Mouse (Mus musculus) c-Kit-positive CD71-negative TER-119-negative erythroid progenitor cells, embryonic 14.5 days (primary cell): ENCODE results near the gene Mas1.

Experiments
- DNase-seq: peaks from one replicate; pipeline ENCODE4 v3.0.0-alpha.2; 2013; ENCODE audit warnings: low read depth

The Mas1 gene

DNA sequence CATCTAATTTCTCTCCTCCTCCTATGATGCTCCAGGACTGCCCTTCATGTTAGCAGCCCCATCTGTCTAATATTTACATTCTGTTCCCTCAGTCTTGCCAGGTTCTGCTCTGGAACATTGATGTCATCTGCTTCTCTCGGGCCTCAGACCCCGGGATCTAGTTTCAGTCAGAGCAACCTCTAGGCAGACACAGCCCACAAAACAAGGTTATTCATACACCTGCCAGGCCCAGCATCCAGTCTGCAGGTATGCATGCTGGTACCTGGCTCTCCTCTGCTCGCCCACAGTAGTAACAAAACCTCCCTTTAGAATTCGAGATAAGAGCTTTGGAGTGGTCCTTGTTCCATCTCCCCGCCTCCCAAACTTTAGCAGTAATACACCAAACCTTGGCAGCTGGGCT is 37.6 kb downstream of the Mas1 start:
- DNase-seq, result no peak

DNA sequence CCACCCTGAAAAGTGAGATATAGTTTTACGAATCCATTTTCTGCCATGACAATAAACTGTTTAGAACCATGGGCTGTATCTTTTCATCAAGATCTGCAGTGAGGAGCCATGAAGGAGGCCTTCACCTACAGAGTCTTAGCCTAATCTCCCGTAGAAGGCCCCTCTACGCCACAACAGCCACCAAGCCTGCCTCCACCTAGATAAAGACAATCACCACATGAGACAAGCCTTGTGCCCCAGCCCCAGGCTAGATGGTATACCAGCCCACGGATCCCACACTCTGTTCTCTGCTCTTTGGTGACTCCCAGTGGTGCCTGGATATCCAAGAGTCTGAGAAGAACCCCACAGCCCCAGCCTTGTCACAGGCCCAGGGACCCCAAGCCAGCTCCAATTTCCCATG is 52.1 kb downstream of the Mas1 start:
- no peak for DNase-seq

DNA sequence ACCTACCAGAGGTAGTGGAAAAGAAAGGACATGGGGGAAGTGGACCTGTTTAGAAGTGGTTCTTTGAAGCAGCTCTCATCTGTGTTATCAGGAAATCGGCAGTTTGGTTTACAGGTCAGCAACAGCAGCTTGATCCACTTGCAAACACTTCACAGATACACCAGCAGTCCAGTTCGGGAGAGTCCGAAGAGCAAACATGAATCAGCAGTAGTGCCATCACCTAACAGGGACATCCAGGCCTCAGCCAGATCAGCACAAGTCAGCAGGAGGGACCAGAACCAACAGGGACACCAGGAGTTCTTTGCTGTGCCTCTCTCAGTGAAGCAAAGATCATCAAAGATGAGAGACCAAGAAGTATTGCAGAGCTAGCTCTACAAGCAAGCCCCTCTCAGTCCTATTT is 53.4 kb downstream of the Mas1 start:
- DNase-seq, result no peak

DNA sequence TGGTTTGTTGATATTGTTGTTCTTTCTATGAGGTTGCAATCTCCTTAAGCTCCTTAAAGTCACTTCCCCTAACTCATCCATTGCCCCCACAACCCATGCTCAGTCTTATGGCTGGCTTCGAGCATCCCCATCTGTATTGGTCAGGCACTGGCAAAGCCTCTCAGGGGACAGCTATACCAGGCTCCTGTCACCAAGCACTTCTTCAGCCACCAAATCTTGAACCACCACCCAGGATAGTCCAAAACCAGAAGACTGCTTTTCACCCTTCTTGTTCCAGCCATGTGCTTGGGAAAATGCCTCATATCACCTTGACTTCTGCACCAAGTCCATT is 57.0 kb downstream of the Mas1 start:
- DNase-seq, result no peak

DNA sequence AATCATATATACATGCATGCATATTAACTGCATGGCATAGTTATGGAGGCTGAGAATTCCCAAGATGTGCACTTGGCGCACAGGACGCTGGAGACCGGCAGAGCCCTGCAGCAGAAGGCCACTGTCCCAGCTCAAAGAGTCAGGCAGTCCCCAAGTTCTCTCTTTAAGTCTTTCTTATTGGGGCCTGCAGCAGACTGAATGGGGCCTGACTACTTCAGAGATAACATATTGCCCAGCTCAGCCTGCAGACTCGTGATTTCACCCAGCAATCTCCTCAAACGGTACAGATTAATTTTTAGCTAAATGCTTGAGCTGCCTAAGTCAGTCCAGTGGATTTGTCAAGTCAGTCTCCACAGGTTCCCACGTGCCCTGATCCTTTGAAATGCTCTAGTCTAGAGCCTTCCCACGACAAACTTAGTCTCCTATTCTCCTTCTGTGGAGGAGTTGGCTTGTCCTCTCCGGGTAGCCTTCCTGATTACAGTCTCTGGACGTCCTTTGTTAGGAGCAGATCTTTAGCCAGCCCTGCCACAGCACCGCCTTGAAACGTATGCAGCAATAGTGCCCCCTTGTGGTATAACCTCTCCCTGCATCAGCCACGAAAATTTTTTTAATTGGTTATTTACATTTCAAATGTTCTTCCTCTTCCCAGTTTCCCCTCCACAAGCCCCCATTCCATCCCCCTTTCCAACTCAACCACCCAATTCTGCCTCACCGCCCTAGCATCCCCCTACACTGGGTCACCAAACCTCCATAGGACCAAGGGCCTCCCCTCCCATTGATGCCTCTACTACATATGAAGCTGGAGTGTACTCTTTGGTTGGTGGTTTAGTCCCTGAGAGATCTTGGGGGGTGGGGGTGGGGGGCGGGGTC is 57.6 kb downstream of the Mas1 start:
- peak; percentile 60 for DNase-seq

DNA sequence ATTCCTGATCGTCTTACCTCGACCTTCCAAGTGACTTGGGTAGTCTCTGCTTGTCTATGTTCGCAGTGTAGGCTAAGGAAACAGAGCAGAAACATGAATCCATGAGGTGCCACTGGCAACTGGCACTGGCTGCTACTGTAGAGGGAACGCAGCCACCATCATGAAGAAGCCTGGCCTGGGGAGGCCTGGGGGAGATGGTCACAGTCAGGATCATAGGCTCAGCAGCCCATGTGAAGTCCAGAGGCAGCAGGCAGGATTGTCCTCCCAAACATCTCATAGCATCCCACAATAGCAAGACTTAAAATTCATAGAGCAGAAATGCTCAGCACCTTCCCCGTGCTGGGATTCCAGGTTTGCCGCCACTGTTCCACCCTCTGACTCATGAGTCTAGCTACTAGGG is 59.1 kb downstream of the Mas1 start:
- DNase-seq, result no peak

DNA sequence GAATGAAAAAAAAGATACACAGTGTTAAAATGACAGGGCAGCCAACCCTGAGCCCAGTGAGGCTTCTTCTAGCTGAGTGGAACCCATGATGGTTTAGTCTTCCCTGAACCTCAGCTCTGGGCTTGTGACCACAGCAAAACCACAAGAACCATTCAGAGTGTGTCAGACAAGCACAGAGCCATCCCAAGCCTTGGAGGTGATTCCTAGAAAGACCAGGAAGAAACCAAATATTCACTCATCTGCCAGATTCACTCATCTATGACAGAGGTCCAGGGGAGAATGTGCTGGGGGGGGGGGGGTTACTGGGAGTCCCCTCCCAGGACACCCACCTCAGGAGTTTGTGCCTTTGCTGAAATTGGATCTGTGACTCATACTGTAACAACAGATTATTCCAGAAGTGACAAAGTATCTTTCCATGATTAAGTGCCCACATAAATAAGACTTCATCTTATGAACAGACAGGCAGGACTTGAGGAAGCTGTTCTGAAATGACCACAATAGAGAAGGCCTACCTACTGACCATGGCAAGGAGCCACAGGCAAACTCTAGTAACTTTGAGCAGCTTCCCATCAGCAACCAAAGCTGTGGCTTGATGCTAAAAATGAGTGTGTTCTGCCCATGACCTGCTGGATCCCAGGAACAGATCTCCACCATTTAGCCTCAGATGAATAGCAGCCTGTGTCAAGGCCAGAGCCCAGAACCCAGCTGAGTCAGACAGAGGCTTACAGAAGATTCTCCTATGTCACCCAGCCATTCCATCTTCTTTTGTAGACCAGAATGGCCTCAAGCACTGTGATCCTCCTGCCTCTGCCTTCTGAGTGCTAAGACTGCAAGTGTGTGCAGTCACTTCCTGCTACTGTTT is 63.1 kb downstream of the Mas1 start:
- DNase-seq, result no peak

DNA sequence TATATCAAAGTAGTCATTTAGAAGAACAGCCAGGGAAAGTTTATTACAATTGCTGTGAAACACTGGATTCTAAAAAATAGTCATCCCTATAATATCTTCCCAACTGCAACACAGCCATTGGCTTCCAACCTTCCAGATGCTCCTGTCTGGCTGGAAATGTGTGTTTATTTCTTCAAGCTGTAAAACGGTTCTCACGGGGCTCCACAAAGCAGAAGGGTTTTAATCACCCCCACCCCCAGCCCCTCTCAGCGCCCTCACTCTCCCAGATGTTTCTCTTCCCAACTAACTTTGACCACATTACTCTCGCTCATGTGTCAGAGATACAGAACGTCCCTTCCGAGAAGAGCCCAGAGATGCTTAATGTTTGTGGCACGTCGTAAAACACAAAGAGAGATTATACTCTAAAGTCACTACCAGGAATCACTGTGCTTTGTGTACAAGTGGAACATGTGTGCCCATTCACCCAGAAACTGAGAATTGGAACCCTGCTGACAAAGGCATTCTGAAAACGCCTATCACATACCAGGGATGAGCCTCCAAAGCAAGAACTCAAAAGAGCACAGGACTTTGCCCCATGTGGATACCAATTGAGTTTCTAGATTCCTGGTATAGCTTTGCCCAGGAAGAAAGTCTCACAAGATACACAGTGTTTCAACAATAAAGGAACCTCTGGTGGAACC is 65.9 kb downstream of the Mas1 start:
- no peak for DNase-seq

DNA sequence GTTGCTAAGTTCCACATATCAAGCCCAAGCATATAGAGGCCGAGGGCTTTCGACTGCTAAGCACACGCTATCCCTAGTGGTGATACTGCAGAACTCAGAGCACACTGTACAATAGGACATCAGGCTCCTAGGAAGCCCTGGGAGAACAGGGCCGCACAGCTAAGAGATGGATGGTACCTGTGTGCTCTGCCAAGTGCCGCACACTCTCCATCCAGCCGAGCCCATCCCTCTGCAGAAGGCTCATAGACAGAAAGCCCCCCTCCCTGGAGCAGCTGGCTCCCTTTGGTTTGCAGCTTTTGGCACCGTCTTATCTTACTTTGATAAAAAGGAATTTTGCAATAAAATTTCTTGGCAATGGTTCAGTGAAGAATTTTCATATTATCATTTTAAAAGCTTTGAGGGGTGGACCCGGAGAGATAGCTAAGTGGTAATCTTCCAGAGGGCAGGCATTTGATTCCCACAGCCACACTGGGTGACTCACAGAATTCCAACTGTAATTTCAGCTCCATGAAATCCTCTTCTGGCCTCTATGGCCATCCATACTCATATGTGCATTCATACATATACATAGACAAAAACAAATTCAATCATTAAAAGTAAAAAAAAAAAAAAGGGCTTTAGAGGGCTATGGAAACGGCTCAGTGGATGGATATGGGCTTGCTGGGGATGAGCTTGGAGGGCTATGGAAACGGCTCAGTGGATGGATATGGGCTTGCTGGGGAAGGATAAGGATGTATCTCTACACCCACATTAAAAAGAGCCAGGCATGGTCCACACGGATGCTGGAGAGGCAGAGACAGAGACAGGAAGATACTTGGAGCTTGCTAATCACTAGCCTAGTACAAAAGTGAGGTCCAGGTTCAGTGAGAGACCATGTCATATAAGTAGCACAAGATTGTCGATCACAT is 68.3 kb downstream of the Mas1 start:
- no peak for DNase-seq

DNA sequence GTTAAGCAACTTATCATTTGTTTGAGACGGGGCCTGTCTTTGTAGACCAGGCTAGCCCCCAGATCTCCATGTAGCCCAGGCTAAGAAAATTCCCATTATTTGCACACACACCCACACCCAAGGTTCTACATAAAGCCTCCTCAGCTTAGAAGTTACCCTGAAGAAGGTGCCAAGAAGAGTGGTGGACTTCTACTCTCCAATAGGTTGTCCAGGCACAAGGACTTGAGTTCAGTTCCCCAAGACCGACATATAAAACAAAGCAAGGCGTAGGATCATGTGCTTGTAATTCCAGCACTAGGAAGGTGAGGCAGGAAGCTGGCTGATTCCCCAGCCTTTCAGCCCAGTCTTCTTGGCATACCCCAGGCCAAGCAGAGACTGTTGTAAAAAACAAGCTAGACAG is 69.4 kb downstream of the Mas1 start:
- no peak for DNase-seq

DNA sequence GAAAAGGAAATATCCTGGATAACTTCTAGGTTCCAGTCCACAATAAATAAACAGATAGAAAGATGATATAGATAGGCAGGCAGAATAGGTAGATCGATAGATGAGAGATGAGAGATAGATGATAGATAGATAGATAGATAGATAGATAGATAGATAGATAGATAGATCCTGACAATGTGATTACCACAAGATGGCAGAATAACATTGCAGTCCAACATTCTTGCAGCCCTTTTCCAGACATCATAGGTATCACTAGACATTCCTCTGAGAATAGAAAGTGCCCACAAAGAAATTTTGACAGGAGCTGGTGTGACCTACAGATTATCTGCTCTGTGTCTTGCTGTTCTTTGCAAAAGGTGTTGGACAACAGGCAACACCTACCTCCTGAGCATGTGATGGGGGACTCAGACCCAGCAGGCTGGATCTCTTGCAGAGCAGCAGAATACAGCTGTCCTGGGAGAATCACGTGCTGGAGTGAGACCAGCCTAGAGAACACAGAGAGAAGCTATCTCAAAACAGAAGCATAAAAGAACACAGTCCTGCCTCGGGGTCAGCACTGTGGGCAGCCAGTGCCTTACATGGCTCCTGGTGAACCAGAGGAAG is 70.4 kb downstream of the Mas1 start:
- no peak for DNase-seq

DNA sequence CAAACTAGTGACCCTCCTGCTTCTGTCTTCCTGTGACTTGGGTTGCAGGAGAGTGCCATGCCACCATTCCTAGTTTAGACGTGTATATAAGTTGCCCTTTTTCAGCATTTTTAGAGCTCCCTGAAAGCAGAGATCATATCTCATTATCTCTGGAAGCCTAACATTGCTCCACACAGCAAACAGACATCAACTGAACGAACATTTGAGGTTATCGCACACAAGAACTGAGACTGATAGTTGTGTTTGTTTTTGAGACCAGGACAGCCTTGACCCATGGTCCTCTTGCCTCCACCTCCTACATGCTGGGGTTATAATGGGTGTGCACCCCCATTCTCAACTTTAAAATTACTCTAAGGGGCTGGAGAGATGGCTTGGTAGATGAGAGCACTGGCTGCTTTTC is 71.3 kb downstream of the Mas1 start:
- DNase-seq, result no peak

DNA sequence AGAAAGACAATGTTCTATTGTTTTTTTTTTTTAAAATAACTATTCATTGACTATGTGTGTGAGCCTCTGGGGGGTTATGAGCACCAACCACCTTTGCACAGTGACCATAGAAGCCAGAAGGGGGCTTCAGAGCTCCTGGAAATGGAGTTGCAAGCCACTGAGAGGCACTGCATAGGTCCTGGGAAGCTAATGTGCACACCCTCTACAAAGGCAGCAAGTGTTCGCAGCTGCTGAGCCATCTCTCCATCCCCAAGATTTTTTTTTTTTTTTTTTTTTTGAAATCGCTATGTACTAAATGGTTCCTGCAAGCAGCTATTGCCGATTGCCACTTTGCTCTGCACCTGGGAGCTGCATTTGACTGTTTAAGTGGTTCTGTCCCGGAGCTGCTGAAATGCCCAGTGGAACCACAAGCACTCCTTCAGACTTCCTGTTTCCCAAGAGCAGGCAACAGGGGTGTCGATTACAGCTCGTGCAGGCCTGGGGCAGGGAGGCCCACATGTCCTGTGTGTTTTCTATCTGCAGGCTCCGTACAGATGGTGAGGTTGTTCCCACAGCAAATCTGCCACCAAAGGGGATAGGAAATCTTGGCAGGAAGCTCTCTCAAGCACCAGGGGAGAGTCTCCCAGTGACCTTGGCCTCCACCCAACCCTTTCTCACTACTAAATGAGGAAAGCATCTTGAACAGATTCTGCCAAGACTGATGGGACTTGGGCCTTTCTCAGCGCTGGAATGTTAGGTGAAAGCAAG is 74.1 kb downstream of the Mas1 start:
- no peak for DNase-seq

DNA sequence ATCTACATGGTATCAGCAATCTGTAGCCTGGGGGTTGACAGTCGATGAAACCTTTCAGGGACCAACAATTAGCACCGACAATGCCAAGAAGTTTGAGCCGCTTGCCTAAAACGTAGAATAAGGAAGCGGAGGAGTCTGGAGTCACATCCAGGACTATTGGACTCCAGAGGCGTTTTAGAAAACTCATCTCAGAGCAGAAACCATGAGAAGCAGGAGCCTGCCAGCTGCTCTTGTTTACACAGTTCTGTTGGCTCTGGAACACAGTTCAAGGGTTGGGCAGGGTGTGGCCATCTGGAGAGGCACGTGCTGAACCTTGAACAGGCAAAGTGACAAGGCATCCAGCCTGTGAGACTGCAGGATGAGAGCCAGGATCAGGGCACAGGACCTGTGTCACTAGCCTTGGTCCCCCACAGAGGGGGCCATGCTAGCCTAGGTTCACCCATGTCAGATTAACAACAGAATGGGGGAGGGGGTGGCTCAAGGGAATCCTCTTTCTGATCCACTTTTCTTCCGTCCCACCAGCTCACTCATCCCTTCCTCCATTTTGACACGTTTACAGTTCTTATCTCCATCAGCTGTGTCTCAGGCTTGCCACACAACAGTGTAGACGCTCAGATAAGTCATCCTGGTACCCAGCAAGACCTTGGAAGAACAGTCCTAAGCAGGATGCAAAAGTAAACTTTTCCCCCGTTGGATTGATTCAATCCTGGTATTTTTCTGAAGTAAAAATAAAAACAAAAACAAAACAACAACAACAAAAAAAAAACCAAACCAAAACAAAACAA is 75.3 kb downstream of the Mas1 start:
- no peak for DNase-seq

DNA sequence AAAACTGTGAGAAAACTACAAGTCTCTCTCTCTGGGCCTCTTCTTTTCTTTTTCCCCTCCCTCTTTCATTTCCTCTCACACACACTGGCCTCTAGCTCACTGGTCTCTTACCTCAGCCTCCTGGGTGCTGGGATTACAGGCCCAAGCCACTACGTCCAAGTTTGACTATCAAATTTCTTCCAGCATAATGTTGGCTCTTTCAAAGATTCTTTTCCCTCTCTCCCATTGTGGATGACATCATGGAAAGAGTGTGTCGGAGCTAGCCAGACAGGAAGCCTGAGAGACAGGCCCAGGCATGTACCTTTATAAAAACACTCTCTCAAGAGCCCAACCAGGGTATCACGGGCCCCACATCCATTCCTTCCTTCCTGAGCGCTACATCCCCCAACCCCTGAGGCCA is 76.5 kb downstream of the Mas1 start:
- no peak for DNase-seq

DNA sequence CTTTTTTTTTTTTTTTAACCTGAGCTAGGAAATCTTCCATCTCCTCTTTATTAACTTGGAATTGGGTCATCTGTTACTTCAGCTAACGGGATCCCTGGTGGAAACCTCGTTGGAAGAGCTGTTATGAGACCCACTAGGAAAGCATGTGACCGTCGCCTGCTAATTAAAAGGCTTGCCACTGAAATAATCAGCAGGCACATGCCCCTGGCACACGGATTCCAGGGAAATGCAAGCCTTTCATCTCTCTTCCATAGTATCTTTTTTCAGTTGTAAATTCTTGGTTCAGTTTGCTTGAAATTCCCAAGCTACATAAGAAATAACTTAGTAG is 76.9 kb downstream of the Mas1 start:
- no peak for DNase-seq
